Mouse (Mus musculus): ENCODE data around the gene Dclk2. TPM values are rescaled to one million over a fixed set of nuclear protein-coding genes. Genes with fewer than 3 reads are reported as not detected.

Gene Dclk2
- polyA plus RNA-seq, 1 experiment from 2014 or later = 2.4 TPM

DNA sequence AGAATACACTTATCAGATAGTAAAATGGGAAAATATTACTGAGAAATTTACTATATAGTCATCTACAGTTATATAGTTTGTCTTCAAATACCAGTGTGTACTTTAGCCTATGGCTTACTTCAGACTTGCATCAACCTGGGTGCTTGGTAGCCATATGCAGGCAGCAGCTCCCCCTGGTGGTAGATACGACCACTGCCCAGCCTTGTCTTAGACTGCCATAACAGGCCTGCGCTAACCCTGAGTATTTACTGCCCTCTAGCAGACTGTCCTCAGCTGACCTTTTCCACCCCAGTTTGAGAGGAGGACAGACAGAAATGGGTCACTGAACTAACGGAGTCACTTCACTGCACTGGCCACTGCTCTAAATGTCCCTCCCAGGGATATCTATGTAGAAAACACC lies 108.0 kb downstream of the Dclk2 start:
- Histone ChIP-seq H3K9me3 (replicated peaks) (no peaks in the 10 kb centered on the region), H3K4me2 (no peak overlapping the region), H3K4me3 (no peak overlapping the region), H3K4me1 (replicated peaks) (no peaks in the 10 kb centered on the region), H3K27ac (no peak overlapping the region), H3K27me3 (no peaks in the 10 kb centered on the region), H3K36me3 (no peaks in the 10 kb centered on the region), H3K9ac (no peak overlapping the region)
- WGBS = 22% methylated on average over 3 of the region's 3 CpGs
- peak; percentile 58; the same call in 1 of the 2 replicates for ATAC-seq (replicated peaks; ENCODE audit: insufficient number of reproducible peaks, insufficient read depth, low FRiP score, low read depth)

DNA sequence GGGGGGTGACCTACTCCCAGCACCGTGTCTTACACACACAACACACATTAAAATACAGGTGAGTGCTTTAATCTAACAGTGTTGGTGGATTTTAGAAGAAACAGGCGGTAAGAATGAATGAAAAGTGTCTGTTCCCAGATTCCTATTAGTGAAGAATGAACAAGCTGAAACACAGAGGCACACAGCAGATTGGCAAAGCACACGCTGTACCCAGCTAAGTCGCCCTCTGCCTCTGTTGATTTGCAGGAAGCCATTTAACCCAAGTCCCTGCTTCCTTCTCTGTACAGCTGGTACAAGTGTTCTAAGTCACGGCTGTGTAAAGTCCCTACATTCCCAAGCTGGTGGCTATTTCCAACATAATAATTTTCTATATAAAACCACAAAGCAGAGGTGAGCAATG lies 109.7 kb downstream of the Dclk2 start:
- no peak overlapping the region for H3K9ac ChIP-seq
- no peak overlapping the region for H3K4me2 ChIP-seq
- H3K27me3 ChIP-seq = no peaks in the 10 kb centered on the region
- H3K4me3 ChIP-seq = no peak overlapping the region
- H3K9me3 ChIP-seq (replicated peaks) = no peaks in the 10 kb centered on the region
- WGBS = 88% methylated on average over 5 of the region's 5 CpGs
- H3K4me1 ChIP-seq (replicated peaks) = no peaks in the 10 kb centered on the region
- no peak for ATAC-seq (replicated peaks; ENCODE audit: insufficient number of reproducible peaks, insufficient read depth, low FRiP score, low read depth)
- H3K27ac ChIP-seq = no peak overlapping the region
- H3K36me3 ChIP-seq = no peaks in the 10 kb centered on the region

DNA sequence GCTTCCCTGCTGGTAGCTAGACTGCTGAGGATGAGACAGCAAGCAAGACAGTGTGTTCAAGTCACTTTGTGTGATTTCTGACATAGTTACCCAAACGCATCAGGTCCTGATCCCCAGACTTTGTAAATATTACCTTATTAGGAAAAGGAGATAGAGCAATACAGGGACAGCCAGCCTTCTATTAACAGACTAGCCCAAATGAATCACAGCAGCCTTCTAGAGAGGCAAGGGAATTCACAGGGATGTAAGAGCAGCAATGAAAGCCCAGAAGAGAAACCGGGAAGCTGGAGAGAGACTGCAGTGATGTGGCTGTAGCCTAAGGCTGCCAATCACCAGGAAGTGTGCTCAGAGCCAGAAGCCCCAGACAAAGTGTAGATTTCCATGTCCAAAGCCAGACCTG lies 111.0 kb downstream of the Dclk2 start:
- Histone ChIP-seq H3K27me3 (no peaks in the 10 kb centered on the region), H3K36me3 (no peaks in the 10 kb centered on the region), H3K9ac (no peak overlapping the region), H3K4me2 (no peak overlapping the region), H3K4me1 (replicated peaks) (no peaks in the 10 kb centered on the region), H3K4me3 (no peak overlapping the region), H3K27ac (no peak overlapping the region), H3K9me3 (replicated peaks) (no peaks in the 10 kb centered on the region)
- 39% methylated on average over 2 of the region's 2 CpGs for WGBS
- no peak for ATAC-seq (replicated peaks; ENCODE audit: insufficient number of reproducible peaks, insufficient read depth, low FRiP score, low read depth)

DNA sequence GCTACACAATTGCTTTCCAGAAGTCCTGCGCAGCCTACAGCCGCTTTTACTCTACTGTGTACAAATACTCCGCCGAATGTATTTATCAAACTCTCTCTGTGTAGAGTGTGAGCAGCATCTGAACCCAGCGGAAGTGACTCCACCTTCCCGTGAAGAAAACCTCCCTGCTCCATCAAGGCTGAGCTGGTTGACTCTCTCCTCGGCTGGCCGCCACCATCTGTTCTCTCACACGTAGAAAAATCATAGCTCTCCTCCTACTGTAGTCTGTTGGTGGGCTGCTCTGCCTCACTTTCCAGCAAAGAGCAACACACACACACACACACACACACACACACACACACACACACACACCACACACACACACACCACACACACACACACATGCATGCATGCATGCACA lies 111.5 kb downstream of the Dclk2 start:
- no peaks in the 10 kb centered on the region for H3K9me3 ChIP-seq (replicated peaks)
- H3K27ac ChIP-seq = no peak overlapping the region
- H3K36me3 ChIP-seq = no peaks in the 10 kb centered on the region
- H3K4me3 ChIP-seq = no peak overlapping the region
- H3K27me3 ChIP-seq = no peaks in the 10 kb centered on the region
- H3K9ac ChIP-seq = no peak overlapping the region
- 82% methylated on average over 9 of the region's 9 CpGs for WGBS
- no peak overlapping the region for H3K4me2 ChIP-seq
- no peak for ATAC-seq (replicated peaks; ENCODE audit: insufficient number of reproducible peaks, insufficient read depth, low FRiP score, low read depth)
- 0 out of 2 replicates have a peak, but pooled peaks cover 3% of the 10 kb centered on the region for H3K4me1 ChIP-seq (replicated peaks)

DNA sequence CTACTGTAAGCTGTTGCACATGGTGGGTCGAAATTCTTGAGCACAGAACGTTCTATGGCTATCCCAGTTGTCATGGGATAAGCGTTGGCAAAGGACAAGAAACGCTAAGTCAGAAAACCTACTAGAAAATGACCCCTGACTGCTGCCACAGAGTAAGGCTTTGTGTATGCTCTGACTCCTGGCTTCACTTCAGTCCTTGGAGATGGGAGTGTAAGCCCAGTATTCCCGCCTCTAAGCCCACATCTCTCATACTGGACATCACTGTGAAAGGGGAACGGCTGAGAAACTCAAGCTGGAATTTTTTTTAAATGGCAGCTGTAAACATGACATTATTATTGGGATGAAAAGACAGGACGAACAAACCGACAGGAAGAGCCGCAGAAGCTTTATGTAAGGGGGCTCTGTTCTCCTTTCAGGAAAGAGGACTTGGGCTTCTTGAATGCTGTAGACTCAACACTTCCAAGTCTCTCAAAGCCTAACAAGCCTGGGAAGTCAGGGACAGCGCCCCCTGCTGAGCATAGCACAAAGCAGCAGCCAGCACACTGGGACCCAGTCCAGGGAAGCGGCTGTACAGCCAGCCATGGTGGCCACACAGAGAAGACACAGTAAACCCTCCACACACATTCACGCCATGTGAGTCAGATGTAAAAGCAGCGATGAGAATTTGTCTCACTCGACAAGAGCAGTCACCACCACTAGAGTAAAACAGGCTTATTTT lies 112.7 kb downstream of the Dclk2 start:
- Histone ChIP-seq H3K36me3 (no peaks in the 10 kb centered on the region), H3K4me2 (no peak overlapping the region), H3K9me3 (replicated peaks) (no peaks in the 10 kb centered on the region), H3K9ac (no peak overlapping the region), H3K4me3 (no peak overlapping the region), H3K4me1 (replicated peaks) (peaks cover 6% of the 10 kb centered on the region; the same call in 1 of the 2 replicates), H3K27me3 (no peaks in the 10 kb centered on the region), H3K27ac (no peak overlapping the region)
- 74% methylated on average over 14 of the region's 14 CpGs for WGBS
- ATAC-seq (replicated peaks; ENCODE audit: insufficient number of reproducible peaks, insufficient read depth, low FRiP score, low read depth) = no peak

DNA sequence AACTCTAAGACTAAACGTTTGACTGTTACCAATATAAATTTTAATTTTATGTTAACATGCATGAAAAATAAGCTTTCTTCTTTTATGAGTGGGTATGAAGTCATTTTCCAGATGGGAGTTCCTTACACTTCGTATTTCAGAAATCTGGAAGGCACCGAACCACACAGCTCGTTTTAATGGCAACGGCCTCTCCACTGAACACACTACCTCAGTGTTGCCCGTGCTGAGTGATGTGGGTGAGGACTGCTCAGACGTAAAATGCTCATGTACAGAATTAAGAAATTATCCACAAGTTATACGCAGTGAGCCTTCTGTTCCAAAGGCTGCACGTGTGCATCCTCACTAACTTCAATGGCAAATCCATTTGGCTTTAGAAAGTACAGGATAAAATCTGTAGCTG lies 113.8 kb downstream of the Dclk2 start:
- no peaks in the 10 kb centered on the region for H3K9me3 ChIP-seq (replicated peaks)
- H3K27me3 ChIP-seq = no peaks in the 10 kb centered on the region
- no peak for ATAC-seq (replicated peaks; ENCODE audit: insufficient number of reproducible peaks, insufficient read depth, low FRiP score, low read depth)
- H3K4me3 ChIP-seq = no peak overlapping the region
- no peaks in the 10 kb centered on the region for H3K36me3 ChIP-seq
- 90% methylated on average over 9 of the region's 9 CpGs for WGBS
- H3K27ac ChIP-seq = no peak overlapping the region
- H3K4me2 ChIP-seq = no peak overlapping the region
- peaks cover 6% of the 10 kb centered on the region; the same call in 1 of the 2 replicates for H3K4me1 ChIP-seq (replicated peaks)
- H3K9ac ChIP-seq = no peak overlapping the region

DNA sequence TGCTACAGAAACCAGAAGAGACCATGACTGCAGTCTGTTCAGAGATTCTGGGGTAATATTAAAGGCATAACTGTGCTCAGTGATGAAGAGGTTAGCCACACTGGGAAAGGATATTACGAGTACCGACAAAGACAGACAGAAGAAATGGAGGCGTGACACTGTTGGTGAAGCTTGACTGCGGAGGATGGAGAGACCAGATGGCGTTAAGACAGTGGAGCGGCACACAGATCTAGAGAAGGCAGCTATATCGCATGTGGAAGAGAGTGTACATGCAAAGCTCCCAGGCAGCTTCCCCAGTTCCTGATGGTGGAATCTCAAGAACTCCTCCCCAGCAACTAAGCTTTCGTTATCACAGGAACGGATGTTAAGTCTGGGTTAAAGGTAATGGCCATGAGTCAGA lies 116.4 kb downstream of the Dclk2 start:
- no peak for ATAC-seq (replicated peaks; ENCODE audit: insufficient number of reproducible peaks, insufficient read depth, low FRiP score, low read depth)
- H3K9me3 ChIP-seq (replicated peaks) = no peaks in the 10 kb centered on the region
- H3K4me3 ChIP-seq = no peak overlapping the region
- peaks cover 6% of the 10 kb centered on the region; the same call in 1 of the 2 replicates for H3K4me1 ChIP-seq (replicated peaks)
- H3K36me3 ChIP-seq = no peaks in the 10 kb centered on the region
- 76% methylated on average over 9 of the region's 9 CpGs for WGBS
- H3K27me3 ChIP-seq = no peaks in the 10 kb centered on the region
- no peak overlapping the region for H3K4me2 ChIP-seq
- no peak overlapping the region for H3K9ac ChIP-seq
- no peak overlapping the region for H3K27ac ChIP-seq

DNA sequence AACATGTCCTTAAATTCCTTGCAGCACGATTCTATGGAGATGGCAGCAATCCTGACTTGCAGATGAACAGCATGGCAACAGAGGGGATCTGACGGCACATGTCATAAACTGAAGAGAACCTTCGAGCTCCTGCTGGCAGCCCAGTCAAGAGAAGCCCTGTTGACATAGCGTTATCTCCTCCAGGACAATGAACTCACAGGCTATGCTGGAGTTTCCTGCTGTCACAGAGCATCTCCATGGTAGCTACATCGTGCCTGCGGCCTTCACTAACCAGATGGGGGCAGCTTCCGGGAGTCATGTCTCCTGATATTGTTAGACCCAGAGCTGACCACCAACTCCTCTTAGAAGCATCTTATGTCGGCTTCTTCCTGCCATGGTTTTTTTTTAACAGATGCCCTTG lies 117.8 kb downstream of the Dclk2 start:
- no peak overlapping the region for H3K4me2 ChIP-seq
- WGBS = 48% methylated on average over 8 of the region's 8 CpGs
- no peak overlapping the region for H3K4me3 ChIP-seq
- peaks cover 6% of the 10 kb centered on the region; the same call in 1 of the 2 replicates for H3K4me1 ChIP-seq (replicated peaks)
- no peak overlapping the region for H3K9ac ChIP-seq
- H3K27me3 ChIP-seq = no peaks in the 10 kb centered on the region
- H3K9me3 ChIP-seq (replicated peaks) = no peaks in the 10 kb centered on the region
- no peak for ATAC-seq (replicated peaks; ENCODE audit: insufficient number of reproducible peaks, insufficient read depth, low FRiP score, low read depth)
- H3K27ac ChIP-seq = no peak overlapping the region
- no peaks in the 10 kb centered on the region for H3K36me3 ChIP-seq

DNA sequence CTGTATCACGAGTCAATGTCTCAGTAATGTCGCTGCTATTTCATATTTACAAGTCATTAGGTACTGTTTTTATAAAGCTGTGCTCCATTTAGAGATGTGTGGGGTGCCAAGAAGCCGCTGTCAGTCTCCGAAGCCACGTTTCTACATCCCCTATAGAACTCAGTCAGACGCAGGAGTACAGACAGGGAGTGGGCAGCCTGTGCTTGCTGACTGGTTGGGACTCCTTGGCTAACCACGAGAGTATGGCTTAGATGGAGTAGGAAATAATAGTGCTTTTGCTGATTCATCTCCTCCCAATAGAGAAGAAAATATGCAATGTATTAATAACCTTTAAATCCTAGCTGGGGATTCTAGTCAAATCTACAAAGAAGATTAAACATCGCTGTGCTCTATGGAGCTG lies 119.8 kb downstream of the Dclk2 start:
- Histone ChIP-seq H3K9me3 (replicated peaks) (no peaks in the 10 kb centered on the region), H3K27me3 (no peaks in the 10 kb centered on the region), H3K4me1 (replicated peaks) (peaks cover 6% of the 10 kb centered on the region; the same call in 1 of the 2 replicates), H3K4me3 (no peak overlapping the region), H3K4me2 (no peak overlapping the region), H3K27ac (no peak overlapping the region), H3K36me3 (no peaks in the 10 kb centered on the region), H3K9ac (no peak overlapping the region)
- 82% methylated on average over 8 of the region's 8 CpGs for WGBS
- no peak for ATAC-seq (replicated peaks; ENCODE audit: insufficient number of reproducible peaks, insufficient read depth, low FRiP score, low read depth)

DNA sequence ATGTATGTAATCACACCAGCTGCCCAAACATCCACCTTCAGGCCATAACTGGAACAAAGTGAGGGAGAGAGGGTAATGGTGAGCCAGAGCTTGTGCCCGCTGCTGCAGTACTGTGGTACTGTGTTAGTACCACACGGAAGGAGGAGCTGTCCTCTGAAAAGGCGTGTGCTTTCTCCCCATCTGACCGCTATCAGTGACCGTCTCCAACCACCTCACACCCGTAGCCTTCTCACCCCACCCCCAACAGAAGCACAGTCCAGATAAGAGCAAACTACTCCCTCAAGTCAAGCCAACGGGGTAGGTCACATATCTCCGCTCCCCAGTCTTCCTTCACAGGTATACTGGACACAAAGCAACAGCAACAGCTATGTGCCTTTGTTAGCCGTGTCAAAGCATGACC lies 121.6 kb downstream of the Dclk2 start:
- Histone ChIP-seq H3K27me3 (no peaks in the 10 kb centered on the region), H3K4me2 (no peak overlapping the region), H3K4me1 (replicated peaks) (peaks cover 6% of the 10 kb centered on the region; the same call in 1 of the 2 replicates), H3K9ac (no peak overlapping the region), H3K36me3 (no peaks in the 10 kb centered on the region), H3K27ac (no peak overlapping the region), H3K9me3 (replicated peaks) (no peaks in the 10 kb centered on the region), H3K4me3 (no peak overlapping the region)
- 66% methylated on average over 9 of the region's 9 CpGs for WGBS
- ATAC-seq (replicated peaks; ENCODE audit: insufficient number of reproducible peaks, insufficient read depth, low FRiP score, low read depth) = no peak

DNA sequence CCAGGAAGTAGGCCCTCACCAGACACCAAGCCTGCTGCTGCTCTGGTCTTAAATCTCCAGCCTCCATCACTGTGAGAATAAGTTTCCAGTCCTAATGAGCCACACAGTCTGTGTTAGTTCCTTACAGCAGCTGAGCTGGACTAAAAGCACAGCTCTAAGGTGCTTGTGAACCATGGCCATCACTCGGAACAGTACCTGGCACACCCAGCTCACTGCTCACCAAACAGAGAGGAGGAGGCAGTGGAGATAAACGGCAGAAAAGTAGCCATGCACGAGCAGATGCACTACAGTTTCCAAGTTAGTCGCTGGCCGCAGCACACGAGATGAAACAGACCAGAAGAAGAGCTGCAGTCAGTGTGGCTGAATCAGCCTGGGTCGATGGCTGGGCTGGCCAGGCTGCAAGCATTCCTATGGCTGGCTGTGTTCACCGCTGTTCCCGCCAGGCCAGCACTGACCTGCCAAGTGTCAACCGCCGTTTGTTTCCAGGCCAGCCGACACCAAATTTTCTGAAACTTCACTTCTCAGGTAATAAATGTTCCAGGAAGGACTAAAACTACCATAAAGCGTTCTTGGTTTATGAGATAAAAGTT lies 122.7 kb downstream of the Dclk2 start:
- H3K9ac ChIP-seq = no peak overlapping the region
- ATAC-seq (replicated peaks; ENCODE audit: insufficient number of reproducible peaks, insufficient read depth, low FRiP score, low read depth) = no peak
- no peaks in the 10 kb centered on the region for H3K27me3 ChIP-seq
- H3K4me3 ChIP-seq = no peak overlapping the region
- H3K27ac ChIP-seq = no peak overlapping the region
- WGBS = 63% methylated on average over 13 of the region's 13 CpGs
- peaks cover 11% of the 10 kb centered on the region; the same call in 1 of the 2 replicates for H3K4me1 ChIP-seq (replicated peaks)
- no peaks in the 10 kb centered on the region for H3K9me3 ChIP-seq (replicated peaks)
- H3K4me2 ChIP-seq = no peak overlapping the region
- H3K36me3 ChIP-seq = no peaks in the 10 kb centered on the region

DNA sequence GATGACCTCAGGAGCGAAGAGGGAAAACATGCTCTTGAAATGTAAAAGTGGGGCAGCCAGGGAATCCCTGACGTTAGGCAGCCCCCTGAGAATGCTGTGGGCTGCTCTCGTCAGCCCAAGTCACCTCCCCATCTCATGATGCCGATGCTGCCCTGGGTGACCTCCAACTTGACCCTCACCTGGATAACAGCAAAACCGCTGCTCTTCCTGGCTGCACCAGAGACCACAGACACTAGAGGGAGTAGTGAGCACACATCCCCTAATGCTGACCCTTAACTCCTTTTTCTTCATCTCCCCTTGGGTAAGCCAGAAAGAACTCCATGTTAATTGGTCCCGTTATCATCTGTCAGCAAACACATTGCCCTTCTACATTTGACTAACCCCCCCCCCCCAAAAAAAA lies 123.9 kb downstream of the Dclk2 start:
- peaks cover 11% of the 10 kb centered on the region; the same call in 1 of the 2 replicates for H3K4me1 ChIP-seq (replicated peaks)
- no peak overlapping the region for H3K4me2 ChIP-seq
- ATAC-seq (replicated peaks; ENCODE audit: insufficient number of reproducible peaks, insufficient read depth, low FRiP score, low read depth) = no peak
- 33% methylated on average over 6 of the region's 6 CpGs for WGBS
- no peaks in the 10 kb centered on the region for H3K36me3 ChIP-seq
- no peak overlapping the region for H3K27ac ChIP-seq
- H3K9ac ChIP-seq = no peak overlapping the region
- H3K4me3 ChIP-seq = no peak overlapping the region
- no peaks in the 10 kb centered on the region for H3K27me3 ChIP-seq
- H3K9me3 ChIP-seq (replicated peaks) = no peaks in the 10 kb centered on the region
